In genomic region chr6:51432535-51433397, GRCm38 (mm10) we compare ENCODE assay signal across 8 mouse cellular contexts. TPM values are rescaled to one million over a fixed set of nuclear protein-coding genes. Genes with fewer than 3 reads are reported as not detected.
DNase-seq lines count a peak whose midpoint lies in the region; ATAC-seq and TF ChIP-seq lines count a peak whose summit lies in the region.

TSS of gene Nfe2l3 (plus strand) at chr6:51432670.

- peak within 1 kb of the TSS; percentile 41 for H3K9ac ChIP-seq in embryonic facial prominence, embryonic 12.5 days

- ATAC-seq in embryonic facial prominence, embryonic 12.5 days (ENCODE audit: insufficient number of reproducible peaks, insufficient read depth, low FRiP score, low TSS enrichment): peak; percentile 71; the same call in 1 of the 2 replicates

- H3K4me2 ChIP-seq in embryonic facial prominence, embryonic 12.5 days (replicated peaks): peak within 1 kb of the TSS; percentile 98

- 1% methylated on average over 74 of the region's 74 CpGs for WGBS in embryonic facial prominence, embryonic 12.5 days

- no peak within 1 kb of the TSS for H3K27ac ChIP-seq in embryonic facial prominence, embryonic 12.5 days
- peak within 1 kb of the TSS; percentile 77 for H3K27ac ChIP-seq in layer of hippocampus, adult 2 months

- intact Hi-C loops in heart, postnatal 36 days (cut with DNase I): loop anchor here (5.0 kb wide), 1 partner anchor 40 kb away; no protein-coding TSS in a partner anchor

- H3K4me3 ChIP-seq in embryonic facial prominence, embryonic 12.5 days: peak within 1 kb of the TSS; percentile 55
- peak within 1 kb of the TSS; percentile 57 for H3K4me3 ChIP-seq in layer of hippocampus, adult 2 months

- H3K27me3 ChIP-seq in embryonic facial prominence, embryonic 12.5 days: peaks cover 46% of the 10 kb centered on the region

- H3K4me1 ChIP-seq in embryonic facial prominence, embryonic 12.5 days: peaks cover 16% of the 10 kb centered on the region

- H3K9me3 ChIP-seq in embryonic facial prominence, embryonic 12.5 days: no peaks in the 10 kb centered on the region

- DNase-seq in A20 (ENCODE audit: low read depth, low spot score) (peak; percentile 70), WW6 (ENCODE audit: low read depth, low spot score) (peak; percentile 45)
- peak; percentile 19 to 33 for DNase-seq in heart, postnatal 36 days
- peak; percentile 29 to 50 for DNase-seq in layer of hippocampus, adult 2 months (ENCODE audit: low spot score in 2 of 2)
- DNase-seq in lung, postnatal 14 days: peak; percentile 67
- DNase-seq in ovary, postnatal 14 days (ENCODE audit: low spot score): peak; percentile 55
- peak; percentile 62 for DNase-seq in urinary bladder, adult 2 months (ENCODE audit: low spot score)

- TF ChIP-seq CTCF in layer of hippocampus, adult 2 months (conservative IDR thresholded peaks at IDR 0.05): no peak

- no peaks in the 10 kb centered on the region for H3K36me3 ChIP-seq in embryonic facial prominence, embryonic 12.5 days

RNA-seq across cellular contexts. Expression of gene Nfe2l3, which starts in this region (rescaled TPM):
- polyA plus RNA-seq in embryonic facial prominence, embryonic 12.5 days (2016; fragmentation: Nextera tagmentation; extraction: Ambion mirVana): 1.9 and 2.1 TPM in 2 replicates
- total RNA-seq in heart, postnatal 36 days (2021): under 1 TPM; 0.35 to 0.36 TPM
- 1 to 10 TPM; 2.8 to 3.0 TPM for total RNA-seq in layer of hippocampus, adult 2 months (2021)
- 38.2 and 49.5 TPM in 2 replicates for polyA plus RNA-seq in urinary bladder, adult 2 months (2012; rRNA removed)

Comparison
In these comparisons a context has a peak if more than half of its experiments do, and no peak if none do; other contexts are left out.
1. RNA of gene Nfe2l3 (polyA plus RNA-seq): 38.2 to 49.5 TPM in urinary bladder, adult 2 months; 1.9 to 2.1 TPM in embryonic facial prominence, embryonic 12.5 days; every median in the first group is over 10 times any median in the second.
2. Peak in DNase-seq in heart, postnatal 36 days; RNA of the gene not detected or under 1 TPM.
3. Peak in every context shown above with its lines, with median percentiles within 50 percentile points of each other: DNase-seq.